Mouse (Mus musculus): ENCODE measurements around the gene Acot5. TPM values are rescaled to one million over a fixed set of nuclear protein-coding genes. Genes with fewer than 3 reads are reported as not detected.
A peak's percentile ranks its signal among the peaks of the same experiment; 100 is the strongest.

Gene Acot5
- total and polyA plus RNA-seq, 2 experiments from 2014 or later = not detected

- WGBS = 69% methylated on average over 1 of the region's 1 CpGs
- Histone ChIP-seq H3K4me2 (ENCODE audit: low read depth, low read length) (no peak overlapping the region), H3K27me3 (ENCODE audit: control insufficient read depth, insufficient read depth, low read length) (no peaks in the 10 kb centered on the region), H3K4me1 (ENCODE audit: control insufficient read depth, insufficient read depth) (peaks cover 3% of the 10 kb centered on the region; the same call in 1 of the 2 replicates), H3K36me3 (replicated peaks; ENCODE audit: control insufficient read depth, insufficient read depth, low read length) (no peaks in the 10 kb centered on the region), H3K9ac (replicated peaks; ENCODE audit: low read depth, low read length) (no peak overlapping the region), H3K4me3 (ENCODE audit: low read depth, low read length) (no peak overlapping the region), H3K27ac (ENCODE audit: low read depth) (no peak overlapping the region), H3K9me3 (replicated peaks; ENCODE audit: control insufficient read depth, low read length) (no peaks in the 10 kb centered on the region)
- no peak for DNase-seq (ENCODE audit: low spot score)
- ATAC-seq (ENCODE audit: insufficient read depth, low read depth) = no peak
- TF ChIP-seq CTCF (IDR thresholded peaks at IDR 0.05; ENCODE audit: low read depth) = no peak
- no peak for TF ChIP-seq EP300 (IDR thresholded peaks at IDR 0.05; ENCODE audit: low read depth)
Observed at GRCm38 (mm10) chr12:84109924-84110323, 40.8 kb downstream of the Acot5 start.

GRCm38 (mm10) chr12:84110814-84111213, 41.7 kb downstream of the Acot5 start:
- DNase-seq (ENCODE audit: low spot score) (no peak), ATAC-seq (ENCODE audit: insufficient read depth, low read depth) (no peak)
- no peak overlapping the region for H3K27ac ChIP-seq (ENCODE audit: low read depth)
- no peak overlapping the region for H3K4me2 ChIP-seq (ENCODE audit: low read depth, low read length)
- H3K36me3 ChIP-seq (replicated peaks; ENCODE audit: control insufficient read depth, insufficient read depth, low read length) = no peaks in the 10 kb centered on the region
- no peak for TF ChIP-seq CTCF (IDR thresholded peaks at IDR 0.05; ENCODE audit: low read depth)
- TF ChIP-seq EP300 (IDR thresholded peaks at IDR 0.05; ENCODE audit: low read depth) = no peak
- no peak overlapping the region for H3K4me3 ChIP-seq (ENCODE audit: low read depth, low read length)
- no peaks in the 10 kb centered on the region for H3K9me3 ChIP-seq (replicated peaks; ENCODE audit: control insufficient read depth, low read length)
- WGBS = 85% methylated on average over 4 of the region's 4 CpGs
- no peaks in the 10 kb centered on the region for H3K27me3 ChIP-seq (ENCODE audit: control insufficient read depth, insufficient read depth, low read length)
- H3K9ac ChIP-seq (replicated peaks; ENCODE audit: low read depth, low read length) = no peak overlapping the region
- H3K4me1 ChIP-seq (ENCODE audit: control insufficient read depth, insufficient read depth) = peaks cover 5% of the 10 kb centered on the region; the same call in 1 of the 2 replicates

DNA sequence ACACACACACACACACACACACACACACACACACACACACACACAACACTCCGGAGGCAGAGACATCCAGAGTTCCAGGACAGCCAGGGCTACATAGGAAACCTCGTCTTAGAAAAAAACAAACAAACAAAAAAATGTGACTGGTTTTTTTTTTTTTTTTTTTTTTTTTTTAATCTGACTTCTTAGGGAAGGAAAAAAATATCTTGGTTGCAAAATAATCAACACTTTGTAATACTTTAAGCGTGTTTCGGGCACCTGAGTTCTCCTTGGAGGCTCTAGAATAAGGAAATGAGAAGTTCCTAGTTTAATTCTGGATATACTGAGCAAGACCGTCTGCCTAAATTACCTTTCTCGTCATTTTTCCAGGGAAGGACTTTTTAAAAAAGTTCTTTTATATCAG, 44.6 kb downstream of the Acot5 start:
- H3K27ac ChIP-seq (ENCODE audit: low read depth) = no peak overlapping the region
- ATAC-seq (ENCODE audit: insufficient read depth, low read depth) = no peak
- no peaks in the 10 kb centered on the region for H3K9me3 ChIP-seq (replicated peaks; ENCODE audit: control insufficient read depth, low read length)
- no peak for DNase-seq (ENCODE audit: low spot score)
- no peaks in the 10 kb centered on the region for H3K27me3 ChIP-seq (ENCODE audit: control insufficient read depth, insufficient read depth, low read length)
- H3K9ac ChIP-seq (replicated peaks; ENCODE audit: low read depth, low read length) = 0 out of 2 replicates have a peak overlapping the region, but pooled peaks have one; percentile 22
- H3K36me3 ChIP-seq (replicated peaks; ENCODE audit: control insufficient read depth, insufficient read depth, low read length) = no peaks in the 10 kb centered on the region
- WGBS = 40% methylated on average over 6 of the region's 6 CpGs
- TF ChIP-seq CTCF (IDR thresholded peaks at IDR 0.05; ENCODE audit: low read depth) (no peak), EP300 (IDR thresholded peaks at IDR 0.05; ENCODE audit: low read depth) (no peak)
- H3K4me2 ChIP-seq (ENCODE audit: low read depth, low read length) = peak overlapping the region; percentile 79
- H3K4me1 ChIP-seq (ENCODE audit: control insufficient read depth, insufficient read depth) = peaks cover 5% of the 10 kb centered on the region; the same call in 1 of the 2 replicates
- peak overlapping the region; percentile 75 for H3K4me3 ChIP-seq (ENCODE audit: low read depth, low read length)

DNA sequence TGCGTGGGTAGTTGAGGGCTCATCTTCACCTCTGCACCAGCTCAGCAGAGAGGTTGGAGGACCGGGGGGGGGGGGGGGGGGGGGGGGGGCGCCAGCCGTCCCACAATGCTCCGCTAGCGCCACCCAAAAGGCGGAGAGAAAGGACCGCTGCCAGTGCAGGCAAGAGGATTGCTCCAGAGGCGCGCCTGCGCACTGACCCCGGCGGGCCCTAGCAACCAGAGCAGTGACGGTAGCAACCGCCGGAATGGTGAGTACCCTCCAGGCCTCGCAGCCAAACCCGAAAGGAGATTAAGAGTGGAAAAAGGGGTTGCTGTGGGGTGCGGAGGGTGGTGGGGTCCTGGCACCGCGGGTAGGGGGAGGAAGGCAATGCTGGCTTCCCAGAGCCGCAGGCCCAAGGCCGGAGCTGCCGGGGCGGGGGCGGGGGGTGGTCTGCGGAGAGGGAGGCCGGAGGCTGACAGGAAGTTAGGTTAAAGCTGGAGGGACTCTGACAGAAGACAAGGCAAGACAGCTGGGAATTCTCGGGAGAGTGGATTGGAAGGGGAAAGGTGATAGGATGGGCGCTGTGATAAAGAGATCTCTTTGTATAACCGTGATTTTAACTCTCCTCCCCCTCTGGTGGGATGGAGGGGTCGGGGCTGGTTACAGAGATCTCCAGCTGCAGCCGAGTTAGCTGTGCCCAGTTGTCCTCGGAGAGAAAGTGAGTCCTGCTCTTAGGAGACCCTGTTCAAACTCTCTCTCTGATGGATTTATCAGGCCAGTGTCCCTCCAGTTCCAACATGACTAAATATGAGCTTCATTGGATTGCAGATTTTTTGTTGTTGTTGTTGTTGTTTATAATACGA, 45.2 kb downstream of the Acot5 start, which contains the start of gene Dnal1:
Dnal1 (plus strand) TSS at position 214 of the 842 bp plus-strand sequence.
- Histone ChIP-seq H3K36me3 (replicated peaks; ENCODE audit: control insufficient read depth, insufficient read depth, low read length) (no peaks in the 10 kb centered on the region), H3K9ac (replicated peaks; ENCODE audit: low read depth, low read length) (peak within 1 kb of the TSS; percentile 22; the same call in 1 of the 2 replicates), H3K27me3 (ENCODE audit: control insufficient read depth, insufficient read depth, low read length) (no peaks in the 10 kb centered on the region), H3K4me2 (ENCODE audit: low read depth, low read length) (peak within 1 kb of the TSS; percentile 79), H3K4me1 (ENCODE audit: control insufficient read depth, insufficient read depth) (peaks cover 5% of the 10 kb centered on the region; the same call in 1 of the 2 replicates), H3K27ac (ENCODE audit: low read depth) (no peak within 1 kb of the TSS), H3K9me3 (replicated peaks; ENCODE audit: control insufficient read depth, low read length) (no peaks in the 10 kb centered on the region), H3K4me3 (ENCODE audit: low read depth, low read length) (peak within 1 kb of the TSS; percentile 75)
- 3% methylated on average over 29 of the region's 35 CpGs for WGBS
- DNase-seq (ENCODE audit: low spot score) (peak; percentile 91), ATAC-seq (ENCODE audit: insufficient read depth, low read depth) (peak; percentile 97)
- no peak for TF ChIP-seq CTCF (IDR thresholded peaks at IDR 0.05; ENCODE audit: low read depth)
- no peak for TF ChIP-seq EP300 (IDR thresholded peaks at IDR 0.05; ENCODE audit: low read depth)

GRCm38 (mm10) chr12:84119584-84119983, 50.5 kb downstream of the Acot5 start:
- TF ChIP-seq CTCF (IDR thresholded peaks at IDR 0.05; ENCODE audit: low read depth) (no peak), EP300 (IDR thresholded peaks at IDR 0.05; ENCODE audit: low read depth) (no peak)
- H3K9ac ChIP-seq (replicated peaks; ENCODE audit: low read depth, low read length) = no peak overlapping the region
- no peak overlapping the region for H3K4me2 ChIP-seq (ENCODE audit: low read depth, low read length)
- 90% methylated on average over 5 of the region's 5 CpGs for WGBS
- no peaks in the 10 kb centered on the region for H3K9me3 ChIP-seq (replicated peaks; ENCODE audit: control insufficient read depth, low read length)
- no peak for ATAC-seq (ENCODE audit: insufficient read depth, low read depth)
- H3K4me1 ChIP-seq (ENCODE audit: control insufficient read depth, insufficient read depth) = peaks cover 5% of the 10 kb centered on the region; the same call in 1 of the 2 replicates
- DNase-seq (ENCODE audit: low spot score) = no peak
- H3K4me3 ChIP-seq (ENCODE audit: low read depth, low read length) = no peak overlapping the region
- H3K27ac ChIP-seq (ENCODE audit: low read depth) = no peak overlapping the region
- no peaks in the 10 kb centered on the region for H3K36me3 ChIP-seq (replicated peaks; ENCODE audit: control insufficient read depth, insufficient read depth, low read length)
- H3K27me3 ChIP-seq (ENCODE audit: control insufficient read depth, insufficient read depth, low read length) = no peaks in the 10 kb centered on the region

Other genes with a start within 250 kb of the Acot5 start
- 22.8 and 42.1 TPM in 2 replicates for gene Numb, start 147.4 kb upstream of the Acot5 start, total RNA-seq (2014; rRNA removed; ENCODE audit: low replicate concordance)
- gene Numb, start 147.4 kb upstream of the Acot5 start, polyA plus RNA-seq (2015; fragmentation: Nextera tagmentation; extraction: Ambion mirVana) = 19.0 and 19.1 TPM in 2 replicates
- gene Riox1, start 118.7 kb upstream of the Acot5 start, total RNA-seq (2014; rRNA removed; ENCODE audit: low replicate concordance) = 12.4 and 21.9 TPM in 2 replicates
- 4.6 and 5.1 TPM in 2 replicates for gene Riox1, start 118.7 kb upstream of the Acot5 start, polyA plus RNA-seq (2015; fragmentation: Nextera tagmentation; extraction: Ambion mirVana)
- not detected in 2 replicates for gene Heatr4, start 84.5 kb upstream of the Acot5 start, total RNA-seq (2014; rRNA removed; ENCODE audit: low replicate concordance)
- gene Heatr4, start 84.5 kb upstream of the Acot5 start, polyA plus RNA-seq (2015; fragmentation: Nextera tagmentation; extraction: Ambion mirVana) = 0.04 TPM in 1 of 2 replicates, not detected in the other
- gene Acot2, start 81.5 kb upstream of the Acot5 start, total RNA-seq (2014; rRNA removed; ENCODE audit: low replicate concordance) = 158 and 228 TPM in 2 replicates
- gene Acot2, start 81.5 kb upstream of the Acot5 start, polyA plus RNA-seq (2015; fragmentation: Nextera tagmentation; extraction: Ambion mirVana) = 300 and 309 TPM in 2 replicates
- gene Acot1, start 59.8 kb upstream of the Acot5 start, total RNA-seq (2014; rRNA removed; ENCODE audit: low replicate concordance) = 71.5 and 122 TPM in 2 replicates
- 137 and 142 TPM in 2 replicates for gene Acot1, start 59.8 kb upstream of the Acot5 start, polyA plus RNA-seq (2015; fragmentation: Nextera tagmentation; extraction: Ambion mirVana)
- gene Acot4, start 30.9 kb upstream of the Acot5 start, total RNA-seq (2014; rRNA removed; ENCODE audit: low replicate concordance) = 0.31 and 18.2 TPM in 2 replicates
- 0.55 and 0.60 TPM in 2 replicates for gene Acot4, start 30.9 kb upstream of the Acot5 start, polyA plus RNA-seq (2015; fragmentation: Nextera tagmentation; extraction: Ambion mirVana)
- not detected in 2 replicates for gene Gm49366, start 30.4 kb upstream of the Acot5 start, total RNA-seq (2014; rRNA removed; ENCODE audit: low replicate concordance)
- not detected in 2 replicates for gene Gm49366, start 30.4 kb upstream of the Acot5 start, polyA plus RNA-seq (2015; fragmentation: Nextera tagmentation; extraction: Ambion mirVana)
- 0.31 and 0.54 TPM in 2 replicates for gene Acot3, start 17.2 kb upstream of the Acot5 start, total RNA-seq (2014; rRNA removed; ENCODE audit: low replicate concordance)
- gene Acot3, start 17.2 kb upstream of the Acot5 start, polyA plus RNA-seq (2015; fragmentation: Nextera tagmentation; extraction: Ambion mirVana) = 1.8 and 2.1 TPM in 2 replicates
- 1.8 and 5.8 TPM in 2 replicates for gene Acot6, start 31.3 kb downstream of the Acot5 start, total RNA-seq (2014; rRNA removed; ENCODE audit: low replicate concordance)
- gene Acot6, start 31.3 kb downstream of the Acot5 start, polyA plus RNA-seq (2015; fragmentation: Nextera tagmentation; extraction: Ambion mirVana) = 1.1 and 1.2 TPM in 2 replicates
- gene Dnal1, start 45.0 kb downstream of the Acot5 start, total RNA-seq (2014; rRNA removed; ENCODE audit: low replicate concordance) = 2.0 and 2.3 TPM in 2 replicates
- 2.6 and 2.7 TPM in 2 replicates for gene Dnal1, start 45.0 kb downstream of the Acot5 start, polyA plus RNA-seq (2015; fragmentation: Nextera tagmentation; extraction: Ambion mirVana)
- gene Pnma1, start 79.2 kb downstream of the Acot5 start, total RNA-seq (2014; rRNA removed; ENCODE audit: low replicate concordance) = 1.5 TPM in 1 of 2 replicates, not detected in the other
- gene Pnma1, start 79.2 kb downstream of the Acot5 start, polyA plus RNA-seq (2015; fragmentation: Nextera tagmentation; extraction: Ambion mirVana) = 0.31 and 0.45 TPM in 2 replicates
- 13.5 and 14.5 TPM in 2 replicates for gene Elmsan1, start 149.6 kb downstream of the Acot5 start, total RNA-seq (2014; rRNA removed; ENCODE audit: low replicate concordance)
- 3.5 and 3.6 TPM in 2 replicates for gene Elmsan1, start 149.6 kb downstream of the Acot5 start, polyA plus RNA-seq (2015; fragmentation: Nextera tagmentation; extraction: Ambion mirVana)
- 104 and 105 TPM in 2 replicates for gene Ptgr2, start 215.9 kb downstream of the Acot5 start, total RNA-seq (2014; rRNA removed; ENCODE audit: low replicate concordance)
- gene Ptgr2, start 215.9 kb downstream of the Acot5 start, polyA plus RNA-seq (2015; fragmentation: Nextera tagmentation; extraction: Ambion mirVana) = 141 and 154 TPM in 2 replicates
- gene Zfp410, start 247.5 kb downstream of the Acot5 start, total RNA-seq (2014; rRNA removed; ENCODE audit: low replicate concordance) = 36.9 and 37.7 TPM in 2 replicates
- gene Zfp410, start 247.5 kb downstream of the Acot5 start, polyA plus RNA-seq (2015; fragmentation: Nextera tagmentation; extraction: Ambion mirVana) = 36.3 and 38.5 TPM in 2 replicates

Measured in heart, postnatal 0 days (tissue).